Mouse (Mus musculus) brain, embryonic 14.5 days (tissue): Measurements from ENCODE around the gene Rb1.

Experiments used
- CTCF ChIP-seq: fragments of 200-500 bp; IDR thresholded peaks from 2 replicates; pipeline ENCODE4 v1.5.1; 2012; ENCODE audit warnings: inconsistent platforms, mild to moderate bottlenecking, moderate library complexity, borderline replicate concordance; ENCODE audit not compliant: insufficient read depth, insufficient read length; ENCODE audit errors: extremely low read depth
- POLR2A ChIP-seq: fragments of 200-500 bp; IDR thresholded peaks from 2 replicates; pipeline ENCODE4 v1.6.1; 2012; ENCODE audit warnings: mild to moderate bottlenecking, inconsistent platforms, borderline replicate concordance; ENCODE audit not compliant: poor library complexity, insufficient read depth, insufficient read length, severe bottlenecking; ENCODE audit errors: extremely low read depth

- no peak for TF ChIP-seq POLR2A
- no peak for TF ChIP-seq CTCF
These were observed 86.3 kb downstream of the Rb1 start for GRCm38 (mm10) chr14:73239291-73239690.
